Mouse (Mus musculus) ES-Bruce4 (cell line): ENCODE data around the gene Slc28a1.

Experiments
- CTCF ChIP-seq: IDR thresholded peaks from one replicate; pipeline ENCODE4 v1.8.1; 2011; ENCODE audit warnings: low read depth, low read length
- EP300 ChIP-seq: IDR thresholded peaks from 2 replicates; pipeline ENCODE4 v1.6.1; 2011; ENCODE audit warnings: low read depth, low read length; ENCODE audit not compliant: insufficient read depth
- POLR2A ChIP-seq: IDR thresholded peaks from one replicate; pipeline ENCODE4 v1.8.1; 2011; ENCODE audit warnings: low read length; ENCODE audit not compliant: insufficient read depth

DNA sequence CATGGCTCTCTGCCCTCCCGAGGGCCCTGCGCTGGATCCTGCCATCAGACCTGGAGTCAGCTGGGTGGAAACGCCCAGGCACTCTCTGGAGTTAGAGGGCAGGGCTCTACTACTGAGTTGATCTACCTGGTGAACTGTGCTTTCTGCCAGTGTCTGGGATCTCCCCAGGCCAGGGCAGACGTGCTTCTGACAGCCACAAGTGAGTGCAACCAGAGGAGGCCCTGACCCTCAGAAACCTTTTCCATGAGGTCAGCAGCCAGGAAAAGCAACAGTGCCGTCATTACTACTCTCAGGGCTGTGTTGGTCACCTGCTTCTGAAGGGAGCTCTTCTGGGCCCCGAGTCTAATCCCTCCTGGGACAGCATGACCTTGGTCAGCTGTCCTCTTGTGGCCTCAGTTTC lies 37.6 kb upstream of the Slc28a1 start:
- TF ChIP-seq POLR2A, result no peak
- no peak for TF ChIP-seq CTCF
- TF ChIP-seq EP300, result no peak
